Mouse (Mus musculus) granulocyte monocyte progenitor cell, adult 5-6 weeks (primary cell): ENCODE data around the gene Foxa3. TPM values are rescaled to one million over a fixed set of nuclear protein-coding genes. Genes with fewer than 3 reads are reported as not detected.
"Not testable (repeated sequence)": the region's sequence is repeated elsewhere in the genome, so short reads cannot be mapped to it uniquely, and the experiment has no call there.

Experiments
- ATAC-seq: replicated peaks from 2 replicates; pipeline ENCODE4 v1.8.0; 2016; ENCODE audit warnings: mild to moderate bottlenecking, moderate TSS enrichment, inconsistent platforms; ENCODE audit not compliant: poor library complexity, severe bottlenecking
- total RNA-seq, 2 experiments: library from RNA; stranded (forward) in 1 of 2; stranded (reverse) in 1 of 2; fragments of 200-712, 200-1000 nt in 1 of 2; fragments of >200 nt in 1 of 2; fragmentation: Nextera tagmentation in 1 of 2; gene quantifications; 2 replicates each; pipeline ENCODE4 v1.2.3; 2014 to 2017

Gene Foxa3
- not detected in 2 replicates for total RNA-seq (2014; fragmentation: Nextera tagmentation)
- total RNA-seq (2017): not detected in 2 replicates

DNA sequence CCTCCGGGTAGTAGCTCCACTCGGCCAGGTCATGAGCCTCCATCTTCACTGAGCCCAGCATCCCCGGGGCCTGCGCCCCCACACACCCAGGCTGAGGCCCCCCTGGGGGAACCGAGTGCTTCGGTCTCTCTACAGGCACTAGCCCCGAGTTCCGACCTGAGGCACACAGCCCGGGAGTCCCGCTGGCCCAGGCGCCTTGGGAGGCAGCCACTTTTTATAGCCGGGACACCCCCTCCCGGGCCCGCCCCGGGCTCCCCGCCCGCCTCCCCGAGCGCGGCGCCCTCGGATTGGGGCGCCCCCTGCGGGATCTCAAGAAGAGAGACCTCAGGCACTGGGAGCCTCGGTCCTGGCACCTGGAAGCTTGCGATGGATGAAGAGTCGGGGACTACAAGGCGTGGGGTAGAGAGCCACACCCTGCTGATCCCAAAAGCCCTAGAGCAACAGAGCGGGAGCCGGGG lies at the start of gene Foxa3:
Gene Foxa3, minus strand, starts transcription at position 182 of the 458 bp plus-strand sequence.
- peak; percentile 12 for ATAC-seq

DNA sequence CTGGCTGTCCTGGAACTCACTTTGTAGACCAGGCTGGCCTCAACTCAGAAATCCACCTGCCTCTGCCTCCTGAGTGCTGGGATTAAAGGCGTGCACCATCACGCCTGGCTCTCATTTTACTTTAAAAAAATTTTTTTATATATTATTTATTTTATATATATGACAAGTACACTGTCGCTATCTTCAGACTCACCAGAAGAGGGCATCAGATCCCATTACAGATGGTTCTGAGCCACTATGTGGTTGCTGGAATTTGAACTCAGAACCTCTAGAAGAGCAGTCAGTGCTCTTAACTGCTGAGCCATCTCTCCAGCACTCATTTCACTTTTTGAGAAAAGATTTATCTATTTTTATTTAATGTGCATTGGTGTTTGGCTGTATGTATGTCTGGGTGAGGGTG lies 47.7 kb upstream of the Foxa3 start:
- ATAC-seq: not testable (repeated sequence)

DNA sequence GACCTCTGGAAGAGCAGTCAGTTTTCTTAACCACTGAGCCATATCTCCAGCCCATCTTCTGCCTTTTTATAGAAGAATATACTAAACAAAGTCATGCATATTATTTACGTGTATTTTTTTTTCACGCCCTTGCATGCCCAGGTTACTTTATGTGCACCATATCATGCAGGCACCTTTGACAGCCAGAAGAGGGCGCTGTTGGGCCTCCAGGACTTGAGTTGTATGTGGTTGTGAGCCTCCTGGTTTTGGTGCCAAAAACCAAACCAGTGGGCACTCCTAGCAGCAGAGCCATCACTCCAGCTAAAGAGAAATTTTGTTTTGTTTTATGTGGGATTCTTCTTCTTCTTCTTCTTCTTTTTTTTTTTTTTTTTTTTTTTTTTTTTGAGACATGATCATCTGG lies 46.2 kb upstream of the Foxa3 start:
- peak; percentile 38; the same call in 1 of the 2 replicates for ATAC-seq

DNA sequence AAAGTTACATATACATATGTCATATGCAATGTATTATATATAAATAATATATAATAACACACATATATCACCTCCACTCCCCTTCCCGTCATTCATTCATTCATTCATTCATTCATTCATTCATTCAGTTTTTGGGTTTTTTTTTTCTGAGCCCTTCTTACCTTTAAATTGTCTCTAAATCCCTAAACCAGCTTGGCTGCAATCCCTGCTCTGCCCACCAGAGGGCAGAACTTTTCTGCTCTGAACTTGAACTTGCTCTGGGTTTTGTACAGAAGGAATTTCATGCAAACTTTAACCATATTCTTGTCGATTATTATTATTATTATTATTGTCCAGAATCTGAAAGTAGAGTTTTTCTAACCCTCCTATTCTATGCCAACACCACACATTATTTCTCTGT lies 45.4 kb upstream of the Foxa3 start:
- peak; percentile 38; the same call in 1 of the 2 replicates for ATAC-seq

DNA sequence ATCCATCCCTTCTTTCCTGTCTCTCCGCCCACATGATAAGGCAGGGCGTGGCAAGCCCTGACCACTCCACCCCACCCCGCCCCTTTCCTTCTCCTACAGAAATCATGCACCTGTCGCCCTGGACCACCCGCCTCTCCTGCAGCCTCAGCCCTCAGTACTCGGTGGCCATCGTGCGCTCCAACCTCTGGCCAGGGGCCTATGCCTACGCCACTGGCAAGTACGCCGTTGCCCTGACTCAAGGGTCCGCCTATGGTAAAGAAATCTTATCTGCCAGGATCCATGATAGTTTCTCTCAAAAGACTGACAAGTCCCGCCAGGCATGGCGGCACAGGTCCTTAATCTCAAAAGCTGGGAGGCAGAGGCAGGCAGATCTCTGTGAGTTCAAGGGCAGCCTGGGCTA lies 44.6 kb upstream of the Foxa3 start:
- ATAC-seq: no peak

GRCm38 (mm10) chr7:19067063-19067462 lies 43.7 kb upstream of the Foxa3 start:
- no peak for ATAC-seq

DNA sequence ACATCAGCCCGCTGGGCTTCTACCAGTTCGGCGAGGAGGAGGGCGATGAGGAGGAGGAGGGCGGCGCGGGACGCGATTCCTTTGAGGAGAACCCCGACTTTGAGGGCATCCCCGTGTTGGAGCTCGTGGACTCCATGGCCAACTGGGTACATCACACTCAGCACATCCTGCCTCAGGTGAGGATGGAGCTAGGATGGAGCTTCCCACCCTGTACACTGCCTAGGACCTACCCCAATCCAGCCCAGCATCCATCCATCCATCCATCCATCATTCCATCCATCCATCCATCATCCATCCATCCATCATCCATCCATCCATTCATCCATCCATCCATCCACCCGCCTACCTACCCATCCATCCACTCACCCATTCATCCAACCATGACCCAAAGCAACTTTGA lies 42.6 kb upstream of the Foxa3 start:
- ATAC-seq: no peak

DNA sequence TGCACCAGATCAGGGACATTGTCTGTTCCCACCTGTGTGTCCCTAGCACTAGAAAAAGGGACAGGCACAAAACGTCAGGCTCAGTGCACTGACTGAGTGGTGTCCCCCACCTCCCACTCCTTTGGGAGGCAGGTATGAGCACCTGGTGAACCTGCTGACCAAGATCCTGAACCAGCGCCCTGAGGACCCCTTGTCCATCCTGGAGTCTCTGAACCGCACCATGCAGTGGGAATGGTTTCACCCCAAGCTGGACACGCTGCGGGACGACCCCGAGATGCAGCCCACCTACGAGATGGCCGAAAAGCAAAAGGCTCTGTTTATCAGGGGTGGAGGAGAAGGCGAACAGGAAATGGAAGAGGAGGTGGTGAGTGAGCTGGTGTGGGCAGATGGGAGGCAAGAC lies 34.1 kb upstream of the Foxa3 start:
- no peak for ATAC-seq

GRCm38 (mm10) chr7:19055108-19055507 lies 31.8 kb upstream of the Foxa3 start:
- ATAC-seq: no peak

DNA sequence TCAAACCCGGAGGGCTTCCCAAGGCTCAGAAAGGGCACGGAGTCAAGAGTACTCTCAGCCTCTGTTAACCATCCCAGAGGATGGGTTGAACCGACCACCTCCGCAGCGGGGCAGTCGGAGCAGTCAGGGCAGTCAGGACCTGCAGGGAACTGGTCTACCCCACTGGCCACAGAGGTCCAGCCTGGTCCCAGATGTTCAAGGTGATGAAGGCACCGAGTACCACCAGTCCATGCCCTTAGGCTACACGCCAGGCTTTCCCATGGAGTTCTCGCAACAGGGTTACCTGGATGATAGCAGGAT lies 31.4 kb upstream of the Foxa3 start:
- no peak for ATAC-seq

GRCm38 (mm10) chr7:19054047-19054776 lies 30.9 kb upstream of the Foxa3 start, which contains the start of gene Rsph6a:
Gene Rsph6a, plus strand, starts transcription at chr7:19054690.
- ATAC-seq: peak; percentile 31; the same call in 1 of the 2 replicates

GRCm38 (mm10) chr7:19053136-19053532 lies 29.8 kb upstream of the Foxa3 start:
- no peak for ATAC-seq

DNA sequence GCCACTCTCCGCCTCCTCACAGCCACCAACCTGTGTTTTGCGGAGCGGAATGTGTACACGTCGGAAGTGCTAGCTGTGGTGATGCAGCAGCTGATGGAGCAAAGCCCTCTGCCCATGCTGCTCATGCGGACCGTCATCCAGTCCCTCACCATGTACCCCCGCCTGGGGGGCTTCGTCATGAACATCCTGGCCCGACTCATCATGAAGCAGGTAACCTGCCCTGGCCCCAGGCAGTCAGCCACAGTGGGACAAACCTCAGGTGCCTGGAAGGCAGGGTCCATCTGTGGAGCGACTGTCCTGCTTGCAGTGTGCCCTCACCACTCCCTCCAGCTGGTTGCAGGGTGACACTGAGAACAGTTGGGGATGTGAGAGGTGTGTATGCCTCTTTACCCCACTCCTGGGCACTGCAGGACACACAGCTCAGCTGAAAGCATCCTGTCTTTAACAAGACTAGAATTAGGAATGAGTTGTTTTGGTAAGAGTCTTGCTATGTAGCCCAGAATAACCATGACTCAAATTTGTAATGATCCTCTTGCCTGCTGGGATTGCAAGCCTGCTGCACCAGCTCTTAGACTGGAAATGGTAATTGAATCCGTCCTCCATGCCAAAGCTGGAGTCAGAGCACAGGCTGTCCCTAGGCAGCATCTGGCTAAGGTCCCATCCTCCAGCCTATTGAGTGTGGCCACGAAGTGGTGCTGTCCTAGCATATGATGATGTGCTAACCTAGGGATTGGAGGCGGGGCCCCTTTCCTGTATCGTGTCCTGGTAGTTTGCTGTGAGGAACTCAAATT lies 29.2 kb upstream of the Foxa3 start:
- no peak for ATAC-seq

- no peak for ATAC-seq
Observed at GRCm38 (mm10) chr7:19051161-19051560, 27.8 kb upstream of the Foxa3 start.

- no peak for ATAC-seq
Observed at GRCm38 (mm10) chr7:19050172-19050571, 26.8 kb upstream of the Foxa3 start.

- ATAC-seq: no peak
Observed at GRCm38 (mm10) chr7:19049252-19049651, 25.9 kb upstream of the Foxa3 start.

GRCm38 (mm10) chr7:19048006-19048527 lies 24.7 kb upstream of the Foxa3 start:
- no peak for ATAC-seq

GRCm38 (mm10) chr7:19046286-19047069 lies 23.1 kb upstream of the Foxa3 start:
- ATAC-seq: no peak

DNA sequence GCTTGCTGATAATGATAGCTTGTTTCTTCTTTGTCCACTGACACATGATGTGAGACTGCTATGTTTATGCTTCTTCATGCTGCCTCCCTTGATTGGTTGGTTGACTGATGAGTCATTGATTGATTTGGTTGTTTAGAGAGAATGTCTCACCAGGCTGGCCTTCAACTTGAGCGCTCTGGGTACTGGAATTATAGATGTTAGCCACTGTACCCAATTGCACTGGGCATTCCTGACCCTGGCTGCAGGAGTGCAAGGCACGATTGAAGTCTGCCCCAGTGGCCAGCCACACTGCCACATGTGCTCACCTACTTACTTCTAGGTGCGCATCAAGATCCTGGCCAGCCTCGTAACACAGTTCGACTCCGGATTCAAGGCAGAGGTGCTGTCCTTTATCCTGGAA lies 21.3 kb upstream of the Foxa3 start:
- no peak for ATAC-seq

DNA sequence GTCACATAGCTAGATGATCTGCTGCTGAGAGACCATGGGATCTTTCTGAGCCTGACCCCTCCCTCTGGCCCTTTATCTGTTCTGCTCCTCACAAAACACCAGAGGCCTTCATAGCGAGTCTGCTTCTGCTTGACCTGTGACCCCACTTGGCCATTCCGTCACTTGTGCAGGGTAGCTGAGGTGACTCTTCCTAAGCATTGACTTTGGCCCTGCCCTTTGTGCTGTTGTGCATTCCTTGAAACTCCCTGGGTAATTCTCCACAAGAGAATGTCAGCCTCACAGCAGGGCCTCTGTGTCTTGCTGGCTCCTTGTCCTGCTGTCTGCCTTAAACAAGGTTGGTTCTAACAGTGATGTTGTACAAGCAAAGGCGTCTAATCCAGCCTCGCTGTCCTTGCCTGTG lies 8.3 kb upstream of the Foxa3 start:
- no peak for ATAC-seq
